Mouse (Mus musculus) hindbrain, embryonic 10.5 days (tissue): ENCODE data around the gene Plin4. TPM values are rescaled to one million over a fixed set of nuclear protein-coding genes. Genes with fewer than 3 reads are reported as not detected.

Experiments
- DNase-seq: peaks from one replicate; pipeline ENCODE4 v3.0.0-alpha.2; 2017; ENCODE audit warnings: low spot score
- H3K27ac ChIP-seq: fragments of 300-500 bp; sonication (generic); 2 replicates; pipeline ENCODE4 v1.5.1; 2016; ENCODE audit warnings: mild to moderate bottlenecking, moderate library complexity
- H3K27me3 ChIP-seq: fragments of 300-500 bp; sonication (generic); 2 replicates; pipeline ENCODE4 v1.6.1; 2016; ENCODE audit warnings: mild to moderate bottlenecking; ENCODE audit not compliant: poor library complexity, insufficient read depth, severe bottlenecking
- H3K36me3 ChIP-seq: fragments of 300-500 bp; sonication (generic); 2 replicates; pipeline ENCODE4 v1.6.1; 2016; ENCODE audit warnings: mild to moderate bottlenecking, moderate library complexity
- H3K4me1 ChIP-seq: fragments of 300-500 bp; sonication (generic); replicated peaks from 2 replicates; pipeline ENCODE4 v1.6.1; 2016; ENCODE audit warnings: mild to moderate bottlenecking
- H3K4me3 ChIP-seq: fragments of 300-500 bp; sonication (generic); 2 replicates; pipeline ENCODE4 v1.5.1; 2016; ENCODE audit warnings: mild to moderate bottlenecking, moderate library complexity
- H3K9me3 ChIP-seq: fragments of 300-500 bp; sonication (generic); 2 replicates; pipeline ENCODE4 v1.6.1; 2016; ENCODE audit warnings: mild to moderate bottlenecking, moderate library complexity
- WGBS: fragments of 180-500 bp; shearing (Covaris S2); methylation state at CpG from one replicate; pipeline ENCODE4 v1.1.7; 2016; 5-methylcytosine and 5-hydroxymethylcytosine counted together
- polyA plus RNA-seq: library from polyadenylated mRNA; unstranded; fragments of >200 nt; fragmentation: Nextera tagmentation; extraction: Ambion mirVana; gene quantifications from 2 replicates; pipeline ENCODE4 v1.2.1, GENCODE M21; 2016

Plin4 gene
- polyA plus RNA-seq, 1 experiment from 2014 or later, result 0.04 TPM

GRCm38 (mm10) chr17:56062081-56062480, 47.5 kb downstream of the Plin4 start:
- no peaks in the 10 kb centered on the region for H3K9me3 ChIP-seq
- no peaks in the 10 kb centered on the region for H3K27me3 ChIP-seq
- H3K36me3 ChIP-seq, result peaks cover 100% of the 10 kb centered on the region
- no peak for DNase-seq
- no peak overlapping the region for H3K27ac ChIP-seq
- H3K4me3 ChIP-seq, result no peak overlapping the region
- 96% methylated on average over 7 of the region's 7 CpGs for WGBS
- no peaks in the 10 kb centered on the region for H3K4me1 ChIP-seq

DNA sequence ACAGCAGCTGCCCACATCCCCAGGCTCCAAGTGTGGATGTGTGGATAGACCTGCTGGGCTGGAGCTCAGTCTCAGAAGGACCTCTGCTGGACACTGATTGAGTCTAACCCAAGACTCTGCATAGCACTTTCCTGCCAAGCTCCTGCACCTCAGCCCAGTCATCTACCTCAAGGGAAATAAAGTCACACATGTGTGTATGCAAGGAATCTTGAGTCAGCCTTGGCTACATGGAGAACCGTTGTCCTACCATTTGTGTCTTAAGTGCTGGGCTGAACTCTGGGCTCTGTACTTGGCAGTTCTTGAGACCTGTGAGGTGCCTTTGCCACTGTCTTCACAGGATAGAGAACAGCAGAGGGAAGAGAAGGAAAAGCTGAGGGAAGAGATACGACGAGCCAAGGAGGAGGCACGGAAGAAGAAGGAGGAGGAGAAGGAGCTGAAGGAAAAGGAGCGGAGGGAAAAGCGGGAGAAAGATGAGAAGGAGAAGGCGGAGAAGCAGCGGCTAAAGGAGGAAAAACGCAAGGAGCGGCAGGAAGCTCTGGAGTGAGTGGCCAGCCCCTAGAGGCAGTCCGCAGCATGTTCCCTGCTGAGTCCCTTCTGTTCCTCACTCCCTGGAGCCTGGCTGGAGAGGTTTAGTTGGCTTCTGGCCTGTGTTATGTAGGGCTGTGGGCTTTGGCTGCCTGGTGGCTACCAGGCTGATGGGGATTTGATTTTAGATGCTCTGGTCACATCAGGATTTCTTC, 52.1 kb downstream of the Plin4 start:
- Histone ChIP-seq H3K27me3 (no peaks in the 10 kb centered on the region), H3K4me3 (no peak overlapping the region), H3K9me3 (no peaks in the 10 kb centered on the region), H3K27ac (no peak overlapping the region), H3K36me3 (peaks cover 97% of the 10 kb centered on the region), H3K4me1 (no peaks in the 10 kb centered on the region)
- WGBS, result 83% methylated on average over 11 of the region's 11 CpGs
- DNase-seq, result no peak

DNA sequence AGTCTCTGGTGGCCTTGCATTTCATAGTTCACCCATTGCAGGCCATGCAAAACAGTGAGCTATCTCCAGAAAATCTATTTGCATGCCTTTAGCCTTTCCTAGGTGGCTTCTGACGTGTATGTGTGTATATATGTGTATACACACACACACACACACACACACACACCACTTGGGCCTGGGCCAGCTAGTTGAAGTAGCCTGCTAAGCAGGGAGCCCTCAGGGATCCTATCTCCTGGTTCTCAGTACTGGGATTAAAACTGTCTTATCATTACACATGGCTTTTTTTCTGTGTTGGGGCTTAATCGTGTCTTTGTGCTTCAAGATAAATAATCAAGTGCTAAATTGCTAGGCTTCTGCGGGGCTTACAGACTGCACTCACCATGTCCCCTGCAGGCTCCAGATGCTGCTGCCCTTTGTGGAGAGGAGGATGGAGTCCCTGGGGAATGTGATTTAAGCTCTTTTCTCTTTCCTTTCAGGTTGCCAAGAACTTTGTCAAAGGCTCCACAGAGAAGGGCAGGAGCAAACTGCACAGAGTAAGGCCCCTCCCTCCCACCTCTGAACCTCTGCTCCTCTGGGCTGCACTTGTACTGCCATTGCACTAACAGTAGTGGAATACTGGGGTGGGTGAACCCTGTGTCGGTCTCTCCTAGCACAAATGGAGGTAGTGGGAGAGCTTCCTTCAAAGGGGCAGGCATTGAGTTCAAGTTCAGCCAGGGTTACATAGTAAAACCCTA, 53.5 kb downstream of the Plin4 start:
- no peak overlapping the region for H3K4me3 ChIP-seq
- H3K27ac ChIP-seq, result no peak overlapping the region
- H3K4me1 ChIP-seq, result no peaks in the 10 kb centered on the region
- H3K36me3 ChIP-seq, result peaks cover 97% of the 10 kb centered on the region
- no peak for DNase-seq
- no peaks in the 10 kb centered on the region for H3K9me3 ChIP-seq
- H3K27me3 ChIP-seq, result no peaks in the 10 kb centered on the region
- 80% methylated on average over 4 of the region's 4 CpGs for WGBS

GRCm38 (mm10) chr17:56054938-56055337, 54.7 kb downstream of the Plin4 start:
- no peaks in the 10 kb centered on the region for H3K9me3 ChIP-seq
- H3K27ac ChIP-seq, result no peak overlapping the region
- H3K27me3 ChIP-seq, result no peaks in the 10 kb centered on the region
- H3K4me1 ChIP-seq, result no peaks in the 10 kb centered on the region
- H3K36me3 ChIP-seq, result peaks cover 97% of the 10 kb centered on the region
- no peak for DNase-seq
- no peak overlapping the region for H3K4me3 ChIP-seq

- Histone ChIP-seq H3K27me3 (no peaks in the 10 kb centered on the region), H3K4me3 (no peak overlapping the region), H3K27ac (no peak overlapping the region), H3K9me3 (no peaks in the 10 kb centered on the region), H3K4me1 (no peaks in the 10 kb centered on the region), H3K36me3 (peaks cover 97% of the 10 kb centered on the region)
- 93% methylated on average over 5 of the region's 5 CpGs for WGBS
- no peak for DNase-seq
Observed at GRCm38 (mm10) chr17:56051369-56051768, 58.2 kb downstream of the Plin4 start.

Other genes with a start within 250 kb of the Plin4 start
- 6.3 and 8.3 TPM in 2 replicates for gene Zfp119a, start 230.9 kb downstream of the Plin4 start, polyA plus RNA-seq
- gene Zfp959, start 217.7 kb downstream of the Plin4 start, polyA plus RNA-seq, result 12.1 and 13.3 TPM in 2 replicates
- gene Zfp119b, start 160.3 kb downstream of the Plin4 start, polyA plus RNA-seq, result 4.6 and 5.6 TPM in 2 replicates
- gene Ebi3, start 157.2 kb downstream of the Plin4 start, polyA plus RNA-seq, result 1.9 and 2.8 TPM in 2 replicates
- gene Yju2, start 150.7 kb downstream of the Plin4 start, polyA plus RNA-seq, result 28.5 and 31.3 TPM in 2 replicates
- gene Shd, start 139.3 kb downstream of the Plin4 start, polyA plus RNA-seq, result 52.0 and 105 TPM in 2 replicates
- 67.6 and 99.5 TPM in 2 replicates for gene Fsd1, start 123.3 kb downstream of the Plin4 start, polyA plus RNA-seq
- gene Stap2, start 104.2 kb downstream of the Plin4 start, polyA plus RNA-seq, result 6.0 and 8.3 TPM in 2 replicates
- gene Mpnd, start 104.1 kb downstream of the Plin4 start, polyA plus RNA-seq, result 131 and 177 TPM in 2 replicates
- 161 and 163 TPM in 2 replicates for gene Sh3gl1, start 73.2 kb downstream of the Plin4 start, polyA plus RNA-seq
- 35.3 and 46.0 TPM in 2 replicates for gene Chaf1a, start 69.4 kb downstream of the Plin4 start, polyA plus RNA-seq
- 38.7 and 52.7 TPM in 2 replicates for gene Ubxn6, start 34.8 kb downstream of the Plin4 start, polyA plus RNA-seq
- gene Hdgfl2, start 30.2 kb downstream of the Plin4 start, polyA plus RNA-seq, result 186 and 190 TPM in 2 replicates
- gene Plin5, start 7.8 kb upstream of the Plin4 start, polyA plus RNA-seq, result 0.39 and 0.42 TPM in 2 replicates
- not detected in 2 replicates for gene Lrg1, start 12.2 kb upstream of the Plin4 start, polyA plus RNA-seq
- gene Sema6b, start 30.5 kb upstream of the Plin4 start, polyA plus RNA-seq, result 2.3 and 3.8 TPM in 2 replicates
- 10.4 and 11.8 TPM in 2 replicates for gene Tnfaip8l1, start 52.7 kb upstream of the Plin4 start, polyA plus RNA-seq
- 70.5 and 80.6 TPM in 2 replicates for gene Mydgf, start 74.1 kb upstream of the Plin4 start, polyA plus RNA-seq
- gene Dpp9, start 109.1 kb upstream of the Plin4 start, polyA plus RNA-seq, result 43.0 and 52.3 TPM in 2 replicates
- 13.3 and 15.5 TPM in 2 replicates for gene Fem1a, start 147.0 kb upstream of the Plin4 start, polyA plus RNA-seq
- gene Ticam1, start 167.0 kb upstream of the Plin4 start, polyA plus RNA-seq, result 2.4 and 2.6 TPM in 2 replicates
- gene Plin3, start 183.1 kb upstream of the Plin4 start, polyA plus RNA-seq, result 50.9 and 61.6 TPM in 2 replicates
- gene Arrdc5, start 190.5 kb upstream of the Plin4 start, polyA plus RNA-seq, result not detected in 2 replicates
- gene Uhrf1, start 193.5 kb upstream of the Plin4 start, polyA plus RNA-seq, result 196 and 300 TPM in 2 replicates
- gene Kdm4b, start 216.3 kb upstream of the Plin4 start, polyA plus RNA-seq, result 51.5 and 65.8 TPM in 2 replicates